Mouse (Mus musculus): ENCODE results near the gene Lefty1.

DNA sequence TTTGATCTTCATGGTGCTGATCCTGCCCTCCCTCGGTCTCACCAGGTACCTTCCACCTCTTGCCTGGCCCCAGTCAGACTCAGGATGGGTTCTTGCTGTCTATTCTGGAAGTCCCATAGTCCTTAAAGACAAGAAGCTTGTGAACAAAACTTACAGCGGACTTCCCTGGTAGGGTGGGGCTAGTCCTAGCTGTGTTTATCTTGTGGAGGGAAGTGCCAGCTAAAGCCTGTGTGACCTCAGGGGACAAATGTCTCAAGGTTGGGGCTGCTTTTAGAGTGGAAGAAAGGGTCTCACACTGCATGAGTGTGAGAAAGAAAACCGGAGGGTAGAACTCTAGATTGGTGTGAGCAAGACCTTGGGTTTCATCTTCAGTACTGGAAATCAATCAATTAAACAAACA, 31.0 kb downstream of the Lefty1 start:
- no peak for TF ChIP-seq CTCF (IDR thresholded peaks at IDR 0.05; ENCODE audit: borderline replicate concordance, insufficient read depth, low read length)
- TF ChIP-seq POLR2A (IDR thresholded peaks at IDR 0.05; ENCODE audit: low read depth, low read length), result no peak

Measured in embryonic fibroblast, embryonic 13.5 days (primary cell).